Mouse (Mus musculus): ENCODE measurements around the gene Abcg8. TPM values are rescaled to one million over a fixed set of nuclear protein-coding genes. Genes with fewer than 3 reads are reported as not detected.

The Abcg8 gene
- polyA plus RNA-seq, 1 experiment from 2014 or later: 0.11 TPM

- H3K9me3 ChIP-seq: no peaks in the 10 kb centered on the region
- H3K27ac ChIP-seq: no peak overlapping the region
- H3K36me3 ChIP-seq: peaks cover 27% of the 10 kb centered on the region; the same call in 1 of the 2 replicates
- no peak overlapping the region for H3K4me2 ChIP-seq
- peaks cover 21% of the 10 kb centered on the region for H3K4me1 ChIP-seq (replicated peaks)
- no peak overlapping the region for H3K4me3 ChIP-seq (replicated peaks)
- no peak overlapping the region for H3K9ac ChIP-seq (replicated peaks)
- no peaks in the 10 kb centered on the region for H3K27me3 ChIP-seq
- 19% methylated on average over 9 of the region's 9 CpGs for whole genome bisulfite sequencing
- no peak for ATAC-seq (ENCODE audit: insufficient number of reproducible peaks, insufficient read depth, low FRiP score, low TSS enrichment, low read depth)
Measured at GRCm38 (mm10) chr17:84736719-84737118, 60.6 kb downstream of the Abcg8 start.

GRCm38 (mm10) chr17:84738073-84738797 lies 62.1 kb downstream of the Abcg8 start:
- no peak overlapping the region for H3K27ac ChIP-seq
- H3K4me3 ChIP-seq (replicated peaks): no peak overlapping the region
- WGBS: 48% methylated on average over 9 of the region's 9 CpGs
- no peaks in the 10 kb centered on the region for H3K9me3 ChIP-seq
- H3K4me2 ChIP-seq: no peak overlapping the region
- H3K27me3 ChIP-seq: no peaks in the 10 kb centered on the region
- peaks cover 21% of the 10 kb centered on the region for H3K4me1 ChIP-seq (replicated peaks)
- no peak overlapping the region for H3K9ac ChIP-seq (replicated peaks)
- H3K36me3 ChIP-seq: peaks cover 26% of the 10 kb centered on the region; the same call in 1 of the 2 replicates
- no peak for ATAC-seq (ENCODE audit: insufficient number of reproducible peaks, insufficient read depth, low FRiP score, low TSS enrichment, low read depth)

- ATAC-seq (ENCODE audit: insufficient number of reproducible peaks, insufficient read depth, low FRiP score, low TSS enrichment, low read depth): no peak
- 80% methylated on average over 4 of the region's 4 CpGs for WGBS
Measured at GRCm38 (mm10) chr17:84744256-84744655, 68.2 kb downstream of the Abcg8 start.

GRCm38 (mm10) chr17:84745001-84745400 lies 68.9 kb downstream of the Abcg8 start:
- H3K4me1 ChIP-seq (replicated peaks): no peaks in the 10 kb centered on the region
- no peak overlapping the region for H3K4me3 ChIP-seq (replicated peaks)
- 81% methylated on average over 9 of the region's 9 CpGs for WGBS
- peaks cover 22% of the 10 kb centered on the region for H3K36me3 ChIP-seq
- H3K9me3 ChIP-seq: no peaks in the 10 kb centered on the region
- no peaks in the 10 kb centered on the region for H3K27me3 ChIP-seq
- H3K9ac ChIP-seq (replicated peaks): no peak overlapping the region
- no peak for ATAC-seq (ENCODE audit: insufficient number of reproducible peaks, insufficient read depth, low FRiP score, low TSS enrichment, low read depth)
- no peak overlapping the region for H3K4me2 ChIP-seq
- no peak overlapping the region for H3K27ac ChIP-seq

More at GRCm38 (mm10) chr17:84744256-84744655, 68.2 kb downstream of the Abcg8 start:
- Histone ChIP-seq H3K27me3 (no peaks in the 10 kb centered on the region), H3K9me3 (no peaks in the 10 kb centered on the region), H3K4me1 (replicated peaks) (no peaks in the 10 kb centered on the region), H3K4me2 (no peak overlapping the region), H3K36me3 (peaks cover 17% of the 10 kb centered on the region), H3K4me3 (replicated peaks) (no peak overlapping the region), H3K9ac (replicated peaks) (no peak overlapping the region), H3K27ac (no peak overlapping the region)

- Histone ChIP-seq H3K36me3 (peaks cover 38% of the 10 kb centered on the region), H3K4me2 (no peak overlapping the region), H3K27me3 (no peaks in the 10 kb centered on the region), H3K27ac (no peak overlapping the region), H3K4me3 (replicated peaks) (no peak overlapping the region), H3K9me3 (no peaks in the 10 kb centered on the region), H3K4me1 (replicated peaks) (no peaks in the 10 kb centered on the region), H3K9ac (replicated peaks) (no peak overlapping the region)
- no peak for ATAC-seq (ENCODE audit: insufficient number of reproducible peaks, insufficient read depth, low FRiP score, low TSS enrichment, low read depth)
- 87% methylated on average over 6 of the region's 6 CpGs for WGBS
Measured at GRCm38 (mm10) chr17:84747212-84747611, 71.1 kb downstream of the Abcg8 start.

GRCm38 (mm10) chr17:84748152-84748682 lies 72.1 kb downstream of the Abcg8 start:
- no peak overlapping the region for H3K27ac ChIP-seq
- H3K27me3 ChIP-seq: no peaks in the 10 kb centered on the region
- no peak for ATAC-seq (ENCODE audit: insufficient number of reproducible peaks, insufficient read depth, low FRiP score, low TSS enrichment, low read depth)
- no peaks in the 10 kb centered on the region for H3K9me3 ChIP-seq
- H3K4me1 ChIP-seq (replicated peaks): no peaks in the 10 kb centered on the region
- H3K9ac ChIP-seq (replicated peaks): no peak overlapping the region
- H3K4me2 ChIP-seq: no peak overlapping the region
- H3K4me3 ChIP-seq (replicated peaks): no peak overlapping the region
- 90% methylated on average over 9 of the region's 9 CpGs for WGBS
- H3K36me3 ChIP-seq: peaks cover 44% of the 10 kb centered on the region

- ATAC-seq (ENCODE audit: insufficient number of reproducible peaks, insufficient read depth, low FRiP score, low TSS enrichment, low read depth): no peak
- Histone ChIP-seq H3K4me1 (replicated peaks) (no peaks in the 10 kb centered on the region), H3K9ac (replicated peaks) (no peak overlapping the region), H3K27ac (no peak overlapping the region), H3K27me3 (no peaks in the 10 kb centered on the region), H3K9me3 (no peaks in the 10 kb centered on the region), H3K36me3 (peaks cover 44% of the 10 kb centered on the region), H3K4me2 (no peak overlapping the region), H3K4me3 (replicated peaks) (no peak overlapping the region)
- 87% methylated on average over 8 of the region's 8 CpGs for WGBS
Measured at GRCm38 (mm10) chr17:84749297-84749696, 73.2 kb downstream of the Abcg8 start.

Other genes starting within 250 kb of the Abcg8 start
- 12.1 and 15.3 TPM in 2 replicates for gene Thada, start 210.1 kb upstream of the Abcg8 start, polyA plus RNA-seq (2016; fragmentation: Nextera tagmentation; extraction: Ambion mirVana)
- gene Plekhh2, start 164.4 kb upstream of the Abcg8 start, polyA plus RNA-seq (2016; fragmentation: Nextera tagmentation; extraction: Ambion mirVana): 6.7 and 7.0 TPM in 2 replicates
- 41.5 and 42.1 TPM in 2 replicates for gene Dync2li1, start 49.8 kb upstream of the Abcg8 start, polyA plus RNA-seq (2016; fragmentation: Nextera tagmentation; extraction: Ambion mirVana)
- 0.95 and 1.1 TPM in 2 replicates for gene Abcg5, start 6.7 kb downstream of the Abcg8 start, polyA plus RNA-seq (2016; fragmentation: Nextera tagmentation; extraction: Ambion mirVana)
- gene Lrpprc, start 114.5 kb downstream of the Abcg8 start, polyA plus RNA-seq (2016; fragmentation: Nextera tagmentation; extraction: Ambion mirVana): 58.1 and 59.1 TPM in 2 replicates

Measured in limb, embryonic 12.5 days (tissue).